Mouse (Mus musculus): Measurements from ENCODE around the gene Csmd2.

DNA sequence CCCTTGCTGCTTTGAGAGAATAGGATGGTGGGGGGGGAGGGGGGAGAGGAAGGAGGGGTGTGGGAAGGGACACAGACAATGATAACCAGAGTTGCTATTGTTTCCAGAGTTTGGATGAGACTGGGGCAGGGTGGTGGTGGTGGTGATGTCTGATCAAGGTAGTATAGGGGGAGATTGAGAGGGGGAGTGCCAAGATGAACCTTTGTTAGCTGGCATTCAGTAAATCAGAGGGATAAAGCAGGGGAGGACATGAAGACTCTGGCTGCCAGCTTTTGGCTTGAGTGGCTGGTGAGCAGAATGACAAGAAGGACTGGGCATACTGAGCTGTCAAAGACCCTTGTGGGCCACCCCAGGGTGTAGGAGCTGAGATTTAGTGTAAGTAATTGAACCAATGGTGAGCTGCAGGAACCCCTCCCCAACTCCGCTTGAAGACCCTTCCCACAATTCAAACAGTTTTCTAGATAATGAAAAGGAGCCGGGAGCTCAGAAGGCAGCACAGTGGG is 254.2 kb downstream of the Csmd2 start:
- TF ChIP-seq CTCF (IDR thresholded peaks at IDR 0.05; ENCODE audit: low read depth) (no peak), EP300 (IDR thresholded peaks at IDR 0.05; ENCODE audit: low read depth) (no peak)

Data from liver, postnatal 0 days (tissue).